Mouse (Mus musculus): Measurements from ENCODE around the gene Cox4i2. TPM values are rescaled to one million over a fixed set of nuclear protein-coding genes. Genes with fewer than 3 reads are reported as not detected.
A peak's percentile ranks its signal among the peaks of the same experiment; 100 is the strongest.

Gene Cox4i2
- polyA plus RNA-seq, 1 experiment: 9.6 TPM

- DNase-seq (ENCODE audit: low spot score): no peak
These were observed 19.5 kb upstream of the Cox4i2 start for GRCm38 (mm10) chr2:152734501-152734900.

- peak; percentile 88 for DNase-seq (ENCODE audit: low spot score)
These were observed 19.0 kb upstream of the Cox4i2 start for GRCm38 (mm10) chr2:152734984-152735383.

GRCm38 (mm10) chr2:152736090-152736601 lies 17.8 kb upstream of the Cox4i2 start, which contains the start of gene Id1:
TSS of gene Id1 (plus strand) at chr2:152736251.
- peak; percentile 89 for DNase-seq (ENCODE audit: low spot score)

GRCm38 (mm10) chr2:152736748-152737147 lies 17.2 kb upstream of the Cox4i2 start:
- no peak for DNase-seq (ENCODE audit: low spot score)

- no peak for DNase-seq (ENCODE audit: low spot score)
These were observed 16.4 kb upstream of the Cox4i2 start for GRCm38 (mm10) chr2:152737306-152738221.

GRCm38 (mm10) chr2:152738341-152738740 lies 15.6 kb upstream of the Cox4i2 start:
- DNase-seq (ENCODE audit: low spot score): no peak

- peak; percentile 77 for DNase-seq (ENCODE audit: low spot score)
These were observed 14.7 kb upstream of the Cox4i2 start for GRCm38 (mm10) chr2:152739031-152739841.

GRCm38 (mm10) chr2:152739842-152740260 lies 14.1 kb upstream of the Cox4i2 start:
- DNase-seq (ENCODE audit: low spot score): no peak

- no peak for DNase-seq (ENCODE audit: low spot score)
These were observed 13.5 kb upstream of the Cox4i2 start for GRCm38 (mm10) chr2:152740490-152740889.

GRCm38 (mm10) chr2:152741153-152742041 lies 12.6 kb upstream of the Cox4i2 start:
- peak; percentile 60 for DNase-seq (ENCODE audit: low spot score)

GRCm38 (mm10) chr2:152742435-152742834 lies 11.5 kb upstream of the Cox4i2 start:
- DNase-seq (ENCODE audit: low spot score): no peak

GRCm38 (mm10) chr2:152756474-152757393 lies 2.8 kb downstream of the Cox4i2 start:
- no peak for DNase-seq (ENCODE audit: low spot score)

- no peak for DNase-seq (ENCODE audit: low spot score)
These were observed 3.5 kb downstream of the Cox4i2 start for GRCm38 (mm10) chr2:152757478-152757877.

- no peak for DNase-seq (ENCODE audit: low spot score)
These were observed 4.4 kb downstream of the Cox4i2 start for GRCm38 (mm10) chr2:152758351-152758750.

GRCm38 (mm10) chr2:152763310-152763709 lies 9.3 kb downstream of the Cox4i2 start:
- DNase-seq (ENCODE audit: low spot score): no peak

GRCm38 (mm10) chr2:152764172-152765044 lies 10.4 kb downstream of the Cox4i2 start:
- no peak for DNase-seq (ENCODE audit: low spot score)

GRCm38 (mm10) chr2:152765045-152765674 lies 11.2 kb downstream of the Cox4i2 start:
- DNase-seq (ENCODE audit: low spot score): no peak

- peak; percentile 89 for DNase-seq (ENCODE audit: low spot score)
These were observed 12.6 kb downstream of the Cox4i2 start for GRCm38 (mm10) chr2:152766387-152767123.
